Mouse (Mus musculus) spleen, adult 2 months (tissue): ENCODE results near the gene Henmt1. TPM values are rescaled to one million over a fixed set of nuclear protein-coding genes. Genes with fewer than 3 reads are reported as not detected.
A peak's percentile ranks its signal among the peaks of the same experiment; 100 is the strongest.

Experiments used
- DNase-seq, 2 experiments: peaks; one replicate each; pipeline versions ENCODE4 v3.0.0 to v3.0.0-alpha.2; 2012 to 2021; ENCODE audit warnings: low spot score in 2 of 2, low read depth in 1 of 2
- H3K27ac ChIP-seq: fragments of 200-500 bp; 2 replicates; pipeline ENCODE4 v1.5.1; 2012; ENCODE audit warnings: low read length, inconsistent platforms; ENCODE audit not compliant: insufficient read depth
- H3K27me3 ChIP-seq: fragments of 200-500 bp; 2 replicates; pipeline ENCODE4 v1.6.1; 2012; ENCODE audit warnings: mild to moderate bottlenecking, moderate library complexity, low read length, inconsistent platforms; ENCODE audit not compliant: control insufficient read depth, insufficient read depth
- H3K36me3 ChIP-seq: fragments of 200-500 bp; 2 replicates; pipeline ENCODE4 v1.6.1; 2012; ENCODE audit warnings: mild to moderate bottlenecking, low read length, inconsistent platforms; ENCODE audit not compliant: control insufficient read depth, insufficient read depth
- H3K4me1 ChIP-seq: fragments of 200-500 bp; 2 replicates; pipeline ENCODE4 v1.6.1; 2011; ENCODE audit warnings: inconsistent platforms; ENCODE audit not compliant: control insufficient read depth, insufficient read depth, insufficient read length
- H3K4me3 ChIP-seq: fragments of 200-500 bp; 2 replicates; pipeline ENCODE4 v1.5.1; 2011; ENCODE audit warnings: mild to moderate bottlenecking, inconsistent platforms; ENCODE audit not compliant: insufficient read depth, insufficient read length; ENCODE audit errors: extremely low read depth
- CTCF ChIP-seq: fragments of 200-500 bp; IDR thresholded peaks from 2 replicates; pipeline ENCODE4 v1.5.1; 2011; ENCODE audit warnings: mild to moderate bottlenecking, inconsistent platforms; ENCODE audit not compliant: insufficient read depth, insufficient read length, insufficient replicate concordance; ENCODE audit errors: extremely low read depth
- POLR2A ChIP-seq: fragments of 200-500 bp; IDR thresholded peaks from 2 replicates; pipeline ENCODE4 v1.6.1; 2011; ENCODE audit warnings: low read depth, low read length, inconsistent platforms
- WGBS: fragments of 180-500 bp; shearing (Covaris S2); methylation state at CpG from one replicate; pipeline ENCODE4 v1.1.7; 2018; 5-methylcytosine and 5-hydroxymethylcytosine counted together
- polyA plus RNA-seq: library from polyadenylated mRNA; depleted of rRNA; stranded (reverse); fragments of >200 nt; gene quantifications from 2 replicates; pipeline ENCODE4 v1.2.3, GENCODE M21; 2012

Gene Henmt1
- polyA plus RNA-seq, 1 experiment, result 0.54 TPM

DNA sequence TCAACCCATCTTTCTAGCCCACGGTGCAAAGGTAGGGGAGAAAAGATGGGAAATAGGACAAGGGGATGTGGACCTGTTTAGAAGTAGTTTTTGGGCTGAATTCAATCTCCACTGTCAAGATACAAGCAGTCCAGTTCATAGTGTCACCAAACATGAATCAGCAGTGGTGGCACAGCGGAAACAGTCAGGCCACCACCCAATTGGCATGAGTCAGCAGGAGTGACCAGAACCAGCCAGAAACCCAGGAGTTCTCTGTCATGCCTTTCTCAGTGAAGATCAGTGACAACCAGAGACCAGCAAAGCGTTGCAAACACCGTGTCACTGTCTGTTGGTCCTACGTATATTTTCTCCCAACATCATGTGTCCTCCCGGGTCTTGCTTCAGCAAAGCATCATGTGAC, 6.1 kb upstream of the Henmt1 start:
- no peak for TF ChIP-seq CTCF
- no peak for TF ChIP-seq POLR2A

DNA sequence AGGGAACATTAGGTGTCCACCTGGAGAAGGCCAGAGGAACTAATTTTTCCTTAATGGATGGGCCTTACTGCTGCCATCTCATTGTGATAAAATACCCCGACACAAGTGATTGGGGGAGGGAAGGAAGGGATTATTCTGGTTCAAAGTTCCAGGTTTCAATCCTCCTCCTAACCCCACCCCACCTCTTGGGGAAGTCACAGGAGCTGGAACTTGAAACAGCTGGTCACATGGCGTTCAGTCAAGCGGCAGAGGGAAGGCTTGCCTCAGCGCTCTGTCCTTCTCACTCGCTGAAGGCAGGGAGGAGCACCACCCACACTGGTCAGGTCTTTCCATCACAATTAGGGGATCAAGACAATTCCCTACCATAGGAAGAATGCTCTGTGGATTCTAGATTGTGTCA, 982 bp upstream of the Henmt1 start:
- 82% methylated on average over 5 of the region's 5 CpGs for WGBS
- DNase-seq, result no peak

More for the DNA sequence above, 6.1 kb upstream of the Henmt1 start:
- 91% methylated on average over 6 of the region's 6 CpGs for WGBS
- no peaks in the 10 kb centered on the region for H3K36me3 ChIP-seq
- no peak overlapping the region for H3K4me3 ChIP-seq
- H3K27me3 ChIP-seq, result no peaks in the 10 kb centered on the region
- no peak overlapping the region for H3K27ac ChIP-seq
- H3K4me1 ChIP-seq, result no peaks in the 10 kb centered on the region
- DNase-seq, result no peak

DNA sequence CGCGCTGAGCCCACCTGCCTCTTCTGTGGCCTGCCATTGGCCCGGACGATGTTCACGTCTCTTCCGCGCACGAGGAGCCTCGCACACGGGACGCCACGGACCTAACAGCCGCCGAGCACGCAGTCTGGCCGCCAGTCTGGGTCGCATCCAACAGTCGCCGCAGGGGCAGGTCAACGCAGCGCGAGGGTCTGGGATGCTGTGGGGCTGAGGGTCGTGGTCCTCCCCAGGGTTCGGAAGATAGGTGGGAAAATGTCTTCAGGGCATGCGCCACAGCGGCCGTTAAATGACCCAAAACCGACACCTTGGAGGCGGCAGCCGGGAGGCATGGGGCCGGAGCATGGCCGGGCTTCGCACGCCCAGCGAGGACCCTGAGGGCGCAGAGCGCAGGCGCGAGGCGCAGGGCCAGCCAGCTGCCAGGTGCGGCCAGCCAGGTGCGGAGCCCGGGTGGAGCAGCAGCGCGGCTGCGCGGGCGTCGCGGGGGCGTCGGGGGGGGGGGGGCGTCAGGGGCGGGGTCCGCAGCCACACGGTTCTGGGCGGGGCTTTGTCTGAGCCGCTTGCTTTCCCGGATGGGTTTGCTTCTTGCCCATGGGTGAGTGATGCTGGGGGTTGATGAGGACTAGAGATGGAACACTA, 444 bp downstream of the Henmt1 start, which contains the start of gene Gm9857:
Gene Gm9857 (minus strand): TSS at position 445 of the 633 bp plus-strand sequence.
- Histone ChIP-seq H3K27ac (no peak within 1 kb of the TSS), H3K27me3 (no peaks in the 10 kb centered on the region), H3K4me3 (peak within 1 kb of the TSS; percentile 12; the same call in 1 of the 2 replicates), H3K4me1 (peaks cover 3% of the 10 kb centered on the region; the same call in 1 of the 2 replicates), H3K36me3 (no peaks in the 10 kb centered on the region)
- no peak for DNase-seq
- TF ChIP-seq CTCF, result no peak
- TF ChIP-seq POLR2A, result no peak
- WGBS, result 68% methylated on average over 59 of the region's 59 CpGs

More for the DNA sequence above, 982 bp upstream of the Henmt1 start:
- Histone ChIP-seq H3K27ac (no peak overlapping the region), H3K4me1 (peaks cover 3% of the 10 kb centered on the region; the same call in 1 of the 2 replicates), H3K36me3 (no peaks in the 10 kb centered on the region), H3K27me3 (no peaks in the 10 kb centered on the region), H3K4me3 (no peak overlapping the region)
- no peak for TF ChIP-seq CTCF

DNA sequence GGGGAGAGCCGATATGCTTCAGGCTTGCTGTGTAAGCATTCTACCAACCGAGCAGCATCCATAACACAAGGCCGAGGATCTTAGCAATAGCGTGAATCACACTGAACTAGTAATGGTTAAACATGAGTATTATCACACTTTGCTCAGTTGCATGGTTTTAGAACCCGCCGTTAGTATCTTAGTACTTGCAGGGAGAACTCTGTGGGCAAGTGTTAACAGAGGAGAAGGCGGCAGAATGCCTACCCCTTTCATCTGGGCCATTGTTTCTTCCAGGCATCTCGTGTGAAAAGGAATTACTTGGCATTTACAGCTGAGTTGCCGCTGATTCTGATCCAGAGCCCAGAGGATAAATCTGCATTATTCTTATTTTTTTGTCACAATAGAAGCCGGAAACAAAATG, 1.3 kb downstream of the Henmt1 start:
- Histone ChIP-seq H3K4me3 (no peak overlapping the region), H3K27ac (no peak overlapping the region), H3K36me3 (no peaks in the 10 kb centered on the region), H3K27me3 (no peaks in the 10 kb centered on the region), H3K4me1 (peaks cover 3% of the 10 kb centered on the region; the same call in 1 of the 2 replicates)
- DNase-seq, result no peak
- WGBS, result 92% methylated on average over 10 of the region's 10 CpGs
- no peak for TF ChIP-seq POLR2A
- no peak for TF ChIP-seq CTCF

DNA sequence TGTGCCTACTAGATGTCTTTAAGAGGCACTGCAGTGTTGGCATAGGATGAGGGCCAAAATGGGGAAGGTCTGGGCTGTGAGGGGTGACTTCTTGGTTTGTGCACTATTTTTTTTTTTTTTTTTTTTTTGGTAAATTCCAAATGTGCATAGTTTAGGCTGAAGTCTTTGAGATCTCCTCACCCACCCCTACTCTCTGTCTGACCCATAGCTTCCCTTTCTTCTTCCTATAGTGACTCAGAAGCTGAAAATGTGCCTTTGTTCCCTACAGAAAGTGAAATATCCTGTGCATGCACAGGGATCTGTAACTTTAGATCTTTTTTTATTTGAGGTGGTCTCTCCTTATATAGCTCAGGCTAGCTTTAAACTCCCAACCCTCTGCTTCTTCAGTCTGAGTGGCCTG, 18.3 kb downstream of the Henmt1 start:
- H3K4me1 ChIP-seq, result no peaks in the 10 kb centered on the region
- TF ChIP-seq CTCF (no peak), POLR2A (no peak)
- no peaks in the 10 kb centered on the region for H3K36me3 ChIP-seq
- H3K27me3 ChIP-seq, result no peaks in the 10 kb centered on the region
- no peak for DNase-seq
- no peak overlapping the region for H3K4me3 ChIP-seq
- H3K27ac ChIP-seq, result no peak overlapping the region

DNA sequence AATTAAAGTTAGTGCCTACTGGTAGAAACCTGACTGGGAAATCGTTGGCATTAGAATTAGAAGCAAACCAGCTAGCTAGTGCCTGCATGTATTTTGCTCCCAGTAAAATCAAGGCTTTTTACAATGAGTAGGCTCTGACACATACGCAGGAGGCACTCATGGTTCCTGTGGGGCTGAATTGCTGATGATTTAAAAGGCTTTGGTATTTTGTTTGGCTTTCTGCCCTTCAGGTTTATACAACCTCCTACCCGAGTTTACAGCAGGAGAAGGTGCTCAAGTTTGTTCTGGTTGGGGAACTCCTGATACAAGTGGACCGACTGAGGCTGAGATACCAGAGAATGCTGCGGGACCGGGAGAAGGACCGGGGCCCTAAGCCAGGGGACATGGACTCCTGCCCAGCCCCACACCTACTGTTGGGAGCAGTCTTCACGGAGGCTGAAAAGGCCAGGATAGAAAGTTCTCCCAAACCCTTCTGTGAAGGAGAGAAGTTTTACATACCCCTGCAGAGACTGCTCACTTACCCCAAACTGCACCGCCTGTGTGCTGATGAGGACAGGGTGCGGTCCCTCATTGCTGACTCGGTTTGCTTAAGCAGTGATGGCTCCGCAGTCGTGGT, 20.1 kb downstream of the Henmt1 start:
- no peaks in the 10 kb centered on the region for H3K4me1 ChIP-seq
- H3K36me3 ChIP-seq, result no peaks in the 10 kb centered on the region
- no peak overlapping the region for H3K4me3 ChIP-seq
- no peak overlapping the region for H3K27ac ChIP-seq
- TF ChIP-seq POLR2A, result no peak
- no peak for DNase-seq
- WGBS, result 94% methylated on average over 13 of the region's 13 CpGs
- no peaks in the 10 kb centered on the region for H3K27me3 ChIP-seq

DNA sequence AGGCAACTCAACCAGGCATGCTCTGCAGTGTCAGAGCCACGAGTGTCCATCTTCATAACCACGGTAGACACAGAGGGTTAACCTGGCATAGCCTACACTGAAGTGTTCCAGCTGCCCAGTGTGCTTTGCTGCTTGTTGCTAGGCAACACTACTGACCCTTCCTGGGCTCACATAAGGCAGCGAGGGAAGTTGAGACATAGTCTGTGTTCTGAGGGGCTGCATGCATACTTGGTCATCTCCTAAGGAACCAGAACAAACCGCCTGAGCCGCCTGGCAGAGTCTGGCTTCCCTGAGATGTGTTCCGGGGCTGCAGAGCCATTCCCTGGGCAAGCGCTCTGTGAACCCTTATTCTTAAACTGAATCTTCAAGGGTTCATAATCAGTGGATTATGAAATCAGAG, 21.6 kb downstream of the Henmt1 start:
- Histone ChIP-seq H3K27ac (no peak overlapping the region), H3K27me3 (no peaks in the 10 kb centered on the region), H3K36me3 (no peaks in the 10 kb centered on the region), H3K4me1 (no peaks in the 10 kb centered on the region), H3K4me3 (no peak overlapping the region)
- WGBS, result 84% methylated on average over 7 of the region's 7 CpGs
- DNase-seq, result no peak
- no peak for TF ChIP-seq POLR2A
- no peak for TF ChIP-seq CTCF
